In genomic region chr10:119483068-119483705, GRCm38 (mm10) we compare ENCODE assay signal across 16 mouse cellular contexts. TPM values are rescaled to one million over a fixed set of nuclear protein-coding genes. Genes with fewer than 3 reads are reported as not detected.
DNase-seq lines count a peak whose midpoint lies in the region; ATAC-seq and TF ChIP-seq lines count a peak whose summit lies in the region.
"Had no signal": no experiment of that assay in that cellular context is flagged by ENCODE, and none has a peak within 500 bp of the region (broad histone marks: within the 10 kb centered on the region; RNA-seq: fewer than 3 reads in every experiment).

No protein-coding gene starts in this region.

- no peak overlapping the region for H3K4me2 ChIP-seq in kidney, embryonic 14.5 days (replicated peaks; ENCODE audit: low read depth, low read length)
- peak overlapping the region; percentile 29 for H3K4me2 ChIP-seq in hindbrain, embryonic 13.5 days
- H3K4me2 ChIP-seq in limb, embryonic 12.5 days, result peak overlapping the region; percentile 13
- peak overlapping the region; percentile 18 for H3K4me2 ChIP-seq in neural tube, embryonic 13.5 days
- H3K4me2 ChIP-seq: lung, embryonic 14.5 days had no signal

- H3K36me3 ChIP-seq in kidney, embryonic 14.5 days (ENCODE audit: control insufficient read depth, insufficient read depth, low read length), result no peaks in the 10 kb centered on the region
- no peaks in the 10 kb centered on the region for H3K36me3 ChIP-seq in hindbrain, embryonic 13.5 days
- no peaks in the 10 kb centered on the region for H3K36me3 ChIP-seq in limb, embryonic 12.5 days
- H3K36me3 ChIP-seq in neural tube, embryonic 13.5 days, result no peaks in the 10 kb centered on the region
- no peaks in the 10 kb centered on the region for H3K36me3 ChIP-seq in thymus, adult 2 months (ENCODE audit: control insufficient read depth, insufficient read depth, low read length)

- H3K27ac ChIP-seq in kidney, embryonic 14.5 days (ENCODE audit: low read depth, low read length), result no peak overlapping the region
- H3K27ac ChIP-seq in hindbrain, embryonic 13.5 days, result 0 out of 2 replicates have a peak overlapping the region, but pooled peaks have one; percentile 20
- H3K27ac ChIP-seq in limb, embryonic 12.5 days, result 0 out of 2 replicates have a peak overlapping the region, but pooled peaks have one; percentile 7
- peak overlapping the region; percentile 52 for H3K27ac ChIP-seq in neural tube, embryonic 13.5 days (replicated peaks)
- H3K27ac ChIP-seq in thymus, adult 2 months (ENCODE audit: control insufficient read depth, insufficient read depth, low read length), result no peak overlapping the region
- H3K27ac ChIP-seq: heart, adult 2 months; left cerebral cortex, adult 2 months had no signal

- H3K9ac ChIP-seq in kidney, embryonic 14.5 days (ENCODE audit: low read depth, low read length), result no peak overlapping the region
- no peak overlapping the region for H3K9ac ChIP-seq in hindbrain, embryonic 13.5 days
- no peak overlapping the region for H3K9ac ChIP-seq in limb, embryonic 12.5 days (replicated peaks)
- no peak overlapping the region for H3K9ac ChIP-seq in neural tube, embryonic 13.5 days
- H3K9ac ChIP-seq: lung, embryonic 14.5 days had no signal

- no peak for TF ChIP-seq CTCF in thymus, adult 2 months (IDR thresholded peaks at IDR 0.05; ENCODE audit: borderline replicate concordance, control insufficient read depth, extremely low read depth, insufficient read depth, low read length, poor library complexity)

- H3K9me3 ChIP-seq in kidney, embryonic 14.5 days (ENCODE audit: control insufficient read depth, low read length), result no peaks in the 10 kb centered on the region
- H3K9me3 ChIP-seq in hindbrain, embryonic 13.5 days, result no peaks in the 10 kb centered on the region
- H3K9me3 ChIP-seq in limb, embryonic 12.5 days, result no peaks in the 10 kb centered on the region
- H3K9me3 ChIP-seq in neural tube, embryonic 13.5 days, result no peaks in the 10 kb centered on the region

- no peak for DNase-seq in kidney, postnatal 14 days
- no peak for DNase-seq in cerebellum, postnatal 10 days
- no peak for DNase-seq in thymus, adult 2 months
- DNase-seq: adrenal gland, postnatal 14 days; cerebellum, adult 9-10 months; heart, adult 2 months; heart, postnatal 10 days; lung, embryonic 14.5 days; right cerebral cortex, postnatal 25 days had no signal

- H3K27me3 ChIP-seq in kidney, embryonic 14.5 days (ENCODE audit: control insufficient read depth, insufficient read depth, low read length), result no peaks in the 10 kb centered on the region
- H3K27me3 ChIP-seq in hindbrain, embryonic 13.5 days, result no peaks in the 10 kb centered on the region
- H3K27me3 ChIP-seq in limb, embryonic 12.5 days, result no peaks in the 10 kb centered on the region
- no peaks in the 10 kb centered on the region for H3K27me3 ChIP-seq in neural tube, embryonic 13.5 days
- no peaks in the 10 kb centered on the region for H3K27me3 ChIP-seq in thymus, adult 2 months (ENCODE audit: control insufficient read depth, insufficient read depth, low read length)

- H3K4me1 ChIP-seq in kidney, embryonic 14.5 days (ENCODE audit: control insufficient read depth, insufficient read depth, low read length), result peaks cover 11% of the 10 kb centered on the region; the same call in 1 of the 2 replicates
- H3K4me1 ChIP-seq in hindbrain, embryonic 13.5 days (replicated peaks), result peaks cover 27% of the 10 kb centered on the region
- H3K4me1 ChIP-seq in limb, embryonic 12.5 days (replicated peaks), result peaks cover 23% of the 10 kb centered on the region
- peaks cover 29% of the 10 kb centered on the region for H3K4me1 ChIP-seq in neural tube, embryonic 13.5 days (replicated peaks)
- H3K4me1 ChIP-seq in thymus, adult 2 months (replicated peaks; ENCODE audit: control insufficient read depth, insufficient read depth, low read length), result no peaks in the 10 kb centered on the region

- TF ChIP-seq POLR2A in thymus, adult 2 months (IDR thresholded peaks at IDR 0.05; ENCODE audit: control insufficient read depth, extremely low read depth, insufficient read depth, low read length, poor library complexity), result no peak

- peak; percentile 12; the same call in 1 of the 2 replicates for ATAC-seq in kidney, embryonic 14.5 days (ENCODE audit: low FRiP score, low TSS enrichment)
- ATAC-seq in hindbrain, embryonic 13.5 days (ENCODE audit: low FRiP score), result no peak
- no peak for ATAC-seq in limb, embryonic 12.5 days (ENCODE audit: insufficient number of reproducible peaks, insufficient read depth, low FRiP score, low TSS enrichment, low read depth)
- ATAC-seq in neural tube, embryonic 13.5 days (ENCODE audit: low read depth), result peak; percentile 24; the same call in 1 of the 2 replicates
- ATAC-seq: CD4-positive, CD25-positive, alpha-beta regulatory T cell, adult 4 months; intestine, embryonic 16.5 days had no signal

- WGBS in kidney, embryonic 14.5 days, result 42% methylated on average over 17 of the region's 17 CpGs
- WGBS in hindbrain, embryonic 13.5 days, result 30% methylated on average over 17 of the region's 17 CpGs
- 46% methylated on average over 17 of the region's 17 CpGs for WGBS in limb, embryonic 12.5 days
- WGBS in neural tube, embryonic 13.5 days, result 26% methylated on average over 17 of the region's 17 CpGs
- 90% methylated on average over 17 of the region's 17 CpGs for WGBS in thymus, adult 2 months

- H3K4me3 ChIP-seq in kidney, embryonic 14.5 days (ENCODE audit: low read length), result no peak overlapping the region
- no peak overlapping the region for H3K4me3 ChIP-seq in hindbrain, embryonic 13.5 days
- H3K4me3 ChIP-seq in limb, embryonic 12.5 days (replicated peaks), result no peak overlapping the region
- H3K4me3 ChIP-seq in neural tube, embryonic 13.5 days, result no peak overlapping the region
- H3K4me3 ChIP-seq in thymus, adult 2 months (ENCODE audit: control insufficient read depth, insufficient read depth, low read length), result no peak overlapping the region
- H3K4me3 ChIP-seq: heart, adult 2 months; left cerebral cortex, adult 2 months had no signal

RNA-seq across cellular contexts. Expression of gene Grip1, which starts 29.6 kb away (rescaled TPM):
- polyA plus RNA-seq in kidney, embryonic 14.5 days (2014; fragmentation: Nextera tagmentation; extraction: Ambion mirVana), result 5.3 and 5.4 TPM in 2 replicates
- polyA plus RNA-seq in hindbrain, embryonic 13.5 days (2015; fragmentation: Nextera tagmentation; extraction: Ambion mirVana), result 16.3 and 17.7 TPM in 2 replicates
- 4.9 and 5.0 TPM in 2 replicates for polyA plus RNA-seq in limb, embryonic 12.5 days (2016; fragmentation: Nextera tagmentation; extraction: Ambion mirVana)
- 19.8 and 20.2 TPM in 2 replicates for polyA plus RNA-seq in neural tube, embryonic 13.5 days (2015; fragmentation: Nextera tagmentation; extraction: Ambion mirVana)
- polyA plus RNA-seq in thymus, adult 2 months (2012; rRNA removed), result 0.47 and 0.68 TPM in 2 replicates
- polyA plus RNA-seq: CD4-positive, CD25-positive, alpha-beta regulatory T cell, adult 4 months had no signal

Comparison
In these comparisons a context has a peak if more than half of its experiments do, and no peak if none do; other contexts are left out.
1. ATAC-seq: peak in kidney, embryonic 14.5 days (single experiment) and neural tube, embryonic 13.5 days (single experiment); none in hindbrain, embryonic 13.5 days (single experiment) and limb, embryonic 12.5 days (single experiment).
2. H3K27ac ChIP-seq: peak in hindbrain, embryonic 13.5 days (single experiment), limb, embryonic 12.5 days (single experiment) and neural tube, embryonic 13.5 days (single experiment); none in kidney, embryonic 14.5 days (single experiment) and thymus, adult 2 months (single experiment).